8 mouse cellular contexts compared by ENCODE assay signal in the genomic region with DNA sequence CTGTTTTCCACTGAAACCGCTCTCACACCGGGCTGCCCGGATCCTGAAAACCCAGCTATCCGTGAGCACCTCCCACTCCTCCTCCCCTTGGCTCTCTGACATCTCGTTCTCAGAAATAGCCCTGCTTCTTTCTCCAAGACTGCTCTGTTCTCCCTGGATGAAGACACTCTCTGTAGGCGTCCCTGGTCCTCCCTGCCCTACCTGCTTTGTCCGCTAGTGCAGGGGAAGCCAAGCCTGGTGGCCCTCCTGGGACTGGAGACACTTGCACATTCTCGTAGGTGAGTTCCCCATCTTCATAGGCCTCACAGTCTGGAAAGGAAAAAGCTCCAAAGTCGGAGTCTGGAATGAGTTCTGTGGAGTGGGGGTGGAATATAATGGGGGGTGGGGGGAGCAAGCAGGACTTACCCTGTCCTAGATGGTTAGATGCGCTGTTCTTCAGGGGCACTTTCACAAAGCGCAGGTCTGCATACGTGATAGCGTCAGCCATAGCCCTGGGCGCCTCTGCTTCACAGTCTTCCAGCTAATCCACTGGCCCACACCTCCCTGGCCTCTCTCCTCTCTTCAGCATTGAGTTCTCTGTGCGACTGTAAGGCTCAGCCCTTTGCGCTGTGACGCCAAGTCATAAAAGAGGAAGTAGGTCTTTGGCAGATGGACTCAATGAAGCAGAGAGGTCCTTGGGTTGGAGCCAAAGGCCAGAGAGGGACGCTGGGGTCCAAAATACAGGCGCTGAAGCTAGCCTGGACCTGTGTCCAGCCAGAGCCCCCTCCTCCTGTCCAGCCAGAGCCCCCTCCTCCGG. TPM values are rescaled to one million over a fixed set of nuclear protein-coding genes. Genes with fewer than 3 reads are reported as not detected.
DNase-seq lines count a peak whose midpoint lies in the region; ATAC-seq and TF ChIP-seq lines count a peak whose summit lies in the region.

Gene Cd72 (minus strand): TSS at position 588 of the 796 bp plus-strand sequence.

- peaks cover 26% of the 10 kb centered on the region for H3K27me3 ChIP-seq in lung, embryonic 14.5 days (ENCODE audit: insufficient read depth, low read length)
- H3K27me3 ChIP-seq in embryonic facial prominence, embryonic 15.5 days: peaks cover 24% of the 10 kb centered on the region; the same call in 1 of the 2 replicates
- peaks cover 20% of the 10 kb centered on the region for H3K27me3 ChIP-seq in intestine, embryonic 16.5 days (replicated peaks; ENCODE audit: control insufficient read depth, insufficient read depth, low read length)
- H3K27me3 ChIP-seq in midbrain, embryonic 16.5 days (ENCODE audit: control insufficient read depth, insufficient read depth, low read depth, low read length): peaks cover 3% of the 10 kb centered on the region; the same call in 1 of the 2 replicates

- 30% methylated on average over 20 of the region's 20 CpGs for WGBS in lung, embryonic 14.5 days
- WGBS in embryonic facial prominence, embryonic 15.5 days: 31% methylated on average over 20 of the region's 20 CpGs
- 32% methylated on average over 20 of the region's 20 CpGs for WGBS in intestine, embryonic 16.5 days
- 33% methylated on average over 20 of the region's 20 CpGs for WGBS in midbrain, embryonic 16.5 days

- peak within 1 kb of the TSS; percentile 15 for H3K4me3 ChIP-seq in lung, embryonic 14.5 days (ENCODE audit: low read depth, low read length)
- peak within 1 kb of the TSS; percentile 29 for H3K4me3 ChIP-seq in embryonic facial prominence, embryonic 15.5 days (replicated peaks)
- peak within 1 kb of the TSS; percentile 21 for H3K4me3 ChIP-seq in intestine, embryonic 16.5 days (ENCODE audit: low read length)
- no peak within 1 kb of the TSS for H3K4me3 ChIP-seq in midbrain, embryonic 16.5 days (ENCODE audit: low read depth, low read length)

- peak; percentile 22; the same call in 1 of the 2 replicates for ATAC-seq in lung, embryonic 14.5 days (ENCODE audit: insufficient read depth)
- no peak for ATAC-seq in embryonic facial prominence, embryonic 15.5 days (ENCODE audit: insufficient number of reproducible peaks, low FRiP score, low TSS enrichment, low read depth)
- peak; percentile 48; the same call in 1 of the 2 replicates for ATAC-seq in intestine, embryonic 16.5 days
- ATAC-seq in midbrain, embryonic 16.5 days: no peak

- peak; percentile 29; the same call in 1 of the 2 replicates for TF ChIP-seq CTCF in lung, embryonic 14.5 days (IDR thresholded peaks at IDR 0.05; ENCODE audit: low read depth)

- peak; percentile 37 for DNase-seq in lung, embryonic 14.5 days
- DNase-seq in lung, postnatal 10 days: no peak
- no peak for DNase-seq in right cerebral cortex, adult 18-20 months
- no peak for DNase-seq in cerebellum, adult 18-20 months
- no peak for DNase-seq in adrenal gland, adult (ENCODE audit: inconsistent age in 2 of 2, low spot score in 1 of 2)

- peak within 1 kb of the TSS; percentile 44 for H3K4me2 ChIP-seq in lung, embryonic 14.5 days
- peak within 1 kb of the TSS; percentile 53 for H3K4me2 ChIP-seq in embryonic facial prominence, embryonic 15.5 days (replicated peaks)
- peak within 1 kb of the TSS; percentile 47 for H3K4me2 ChIP-seq in intestine, embryonic 16.5 days (ENCODE audit: low read depth, low read length)
- H3K4me2 ChIP-seq in midbrain, embryonic 16.5 days (ENCODE audit: low read length): peak within 1 kb of the TSS; percentile 42

- no peaks in the 10 kb centered on the region for H3K36me3 ChIP-seq in lung, embryonic 14.5 days (ENCODE audit: insufficient read depth)
- no peaks in the 10 kb centered on the region for H3K36me3 ChIP-seq in embryonic facial prominence, embryonic 15.5 days
- no peaks in the 10 kb centered on the region for H3K36me3 ChIP-seq in intestine, embryonic 16.5 days (ENCODE audit: control insufficient read depth, insufficient read depth, low read length)
- no peaks in the 10 kb centered on the region for H3K36me3 ChIP-seq in midbrain, embryonic 16.5 days (ENCODE audit: control insufficient read depth, insufficient read depth, low read length)

- no peak within 1 kb of the TSS for H3K27ac ChIP-seq in lung, embryonic 14.5 days (ENCODE audit: low read depth)
- no peak within 1 kb of the TSS for H3K27ac ChIP-seq in embryonic facial prominence, embryonic 15.5 days (replicated peaks)
- no peak within 1 kb of the TSS for H3K27ac ChIP-seq in intestine, embryonic 16.5 days (ENCODE audit: low read length)
- H3K27ac ChIP-seq in midbrain, embryonic 16.5 days (ENCODE audit: low read length): no peak within 1 kb of the TSS

- H3K9me3 ChIP-seq in lung, embryonic 14.5 days (ENCODE audit: low read depth, low read length): no peaks in the 10 kb centered on the region
- no peaks in the 10 kb centered on the region for H3K9me3 ChIP-seq in embryonic facial prominence, embryonic 15.5 days (replicated peaks)
- H3K9me3 ChIP-seq in intestine, embryonic 16.5 days (ENCODE audit: control insufficient read depth, low read length): no peaks in the 10 kb centered on the region
- H3K9me3 ChIP-seq in midbrain, embryonic 16.5 days (replicated peaks; ENCODE audit: control insufficient read depth, low read length, poor library complexity, severe bottlenecking): no peaks in the 10 kb centered on the region

- H3K9ac ChIP-seq in lung, embryonic 14.5 days: peak within 1 kb of the TSS; percentile 10; the same call in 1 of the 2 replicates
- peak within 1 kb of the TSS; percentile 28; the same call in 1 of the 2 replicates for H3K9ac ChIP-seq in embryonic facial prominence, embryonic 15.5 days
- H3K9ac ChIP-seq in intestine, embryonic 16.5 days (ENCODE audit: low read depth, low read length): peak within 1 kb of the TSS; percentile 59
- H3K9ac ChIP-seq in midbrain, embryonic 16.5 days (ENCODE audit: low read depth, low read length): peak within 1 kb of the TSS; percentile 46; the same call in 1 of the 2 replicates

- no peaks in the 10 kb centered on the region for H3K4me1 ChIP-seq in lung, embryonic 14.5 days (ENCODE audit: insufficient read depth)
- H3K4me1 ChIP-seq in embryonic facial prominence, embryonic 15.5 days: peaks cover 18% of the 10 kb centered on the region
- H3K4me1 ChIP-seq in intestine, embryonic 16.5 days (ENCODE audit: control insufficient read depth, insufficient read depth, low read length): peaks cover 11% of the 10 kb centered on the region
- peaks cover 7% of the 10 kb centered on the region for H3K4me1 ChIP-seq in midbrain, embryonic 16.5 days (ENCODE audit: control insufficient read depth, insufficient read depth, low read length)

RNA-seq across cellular contexts. Expression of gene Cd72, which starts in this region (rescaled TPM):
- polyA plus RNA-seq in lung, embryonic 14.5 days (2014; fragmentation: Nextera tagmentation; extraction: Ambion mirVana): 3.2 TPM in 2 replicates
- polyA plus RNA-seq in embryonic facial prominence, embryonic 15.5 days (2015; fragmentation: Nextera tagmentation; extraction: Ambion mirVana): 3.1 and 3.8 TPM in 2 replicates
- 2.5 and 2.6 TPM in 2 replicates for polyA plus RNA-seq in intestine, embryonic 16.5 days (2015; fragmentation: Nextera tagmentation; extraction: Ambion mirVana)
- 5.0 and 5.8 TPM in 2 replicates for polyA plus RNA-seq in midbrain, embryonic 16.5 days (2015; fragmentation: Nextera tagmentation; extraction: Ambion mirVana)

Comparison
In these comparisons a context has a peak if more than half of its experiments do, and no peak if none do; other contexts are left out.
1. ATAC-seq: peak in lung, embryonic 14.5 days (single experiment) and intestine, embryonic 16.5 days (single experiment); none in embryonic facial prominence, embryonic 15.5 days (single experiment) and midbrain, embryonic 16.5 days (single experiment).
2. Peak in every context shown above with its lines, with median percentiles within 50 percentile points of each other: H3K4me2 ChIP-seq and H3K9ac ChIP-seq.